Mouse (Mus musculus) olfactory bulb, adult 2 months (tissue): Measurements from ENCODE around the gene Orm1.
"Not testable (repeated sequence)": the region's sequence is repeated elsewhere in the genome, so short reads cannot be mapped to it uniquely, and the experiment has no call there.

ENCODE experiments used
- CTCF ChIP-seq: fragments of 200-500 bp; IDR thresholded peaks from 2 replicates; pipeline ENCODE4 v1.5.1; 2012; ENCODE audit warnings: low read depth, mild to moderate bottlenecking, low read length, moderate library complexity; ENCODE audit not compliant: insufficient read depth
- POLR2A ChIP-seq: fragments of 200-500 bp; IDR thresholded peaks from 2 replicates; pipeline ENCODE4 v1.6.1; 2012; ENCODE audit warnings: mild to moderate bottlenecking, low read depth, low read length, moderate library complexity; ENCODE audit not compliant: insufficient read depth

- TF ChIP-seq CTCF, POLR2A: not testable (repeated sequence)
These were observed 24.8 kb upstream of the Orm1 start for GRCm38 (mm10) chr4:63319566-63319965.
